Mouse (Mus musculus) neural tube, embryonic 12.5 days (tissue): ENCODE measurements around the gene Crybg1. TPM values are rescaled to one million over a fixed set of nuclear protein-coding genes. Genes with fewer than 3 reads are reported as not detected.
A peak's percentile ranks its signal among the peaks of the same experiment; 100 is the strongest.

Experiments used
- ATAC-seq: fragments of 200-750 bp; cut with Nextera tagmentation; 2 replicates; pipeline ENCODE4 v1.8.0; 2017; ENCODE audit warnings: low read depth, mild to moderate bottlenecking, moderate TSS enrichment, moderate library complexity; ENCODE audit not compliant: low FRiP score
- H3K27ac ChIP-seq: fragments of 300-500 bp; sonication (generic); 2 replicates; pipeline ENCODE4 v1.5.1; 2016
- H3K27me3 ChIP-seq: fragments of 300-500 bp; sonication (generic); replicated peaks from 2 replicates; pipeline ENCODE4 v1.6.1; 2016; ENCODE audit warnings: mild to moderate bottlenecking
- H3K36me3 ChIP-seq: fragments of 300-500 bp; sonication (generic); 2 replicates; pipeline ENCODE4 v1.6.1; 2016; ENCODE audit warnings: mild to moderate bottlenecking
- H3K4me1 ChIP-seq: fragments of 300-500 bp; sonication (generic); 2 replicates; pipeline ENCODE4 v1.6.1; 2016
- H3K4me2 ChIP-seq: fragments of 300-500 bp; sonication (generic); replicated peaks from 2 replicates; pipeline ENCODE4 v1.6.1; 2016; ENCODE audit warnings: mild to moderate bottlenecking
- H3K4me3 ChIP-seq: fragments of 300-500 bp; sonication (generic); 2 replicates; pipeline ENCODE4 v1.5.1; 2016
- H3K9ac ChIP-seq: fragments of 300-500 bp; sonication (generic); 2 replicates; pipeline ENCODE4 v1.6.1; 2016; ENCODE audit warnings: mild to moderate bottlenecking
- H3K9me3 ChIP-seq: fragments of 300-500 bp; sonication (generic); 2 replicates; pipeline ENCODE4 v1.6.1; 2016; ENCODE audit warnings: mild to moderate bottlenecking
- WGBS: fragments of 180-500 bp; shearing (Covaris S2); methylation state at CpG from one replicate; pipeline ENCODE4 v1.1.7; 2016; 5-methylcytosine and 5-hydroxymethylcytosine counted together
- polyA plus RNA-seq: library from polyadenylated mRNA; unstranded; fragments of >200 nt; fragmentation: Nextera tagmentation; extraction: Ambion mirVana; gene quantifications from 2 replicates; pipeline ENCODE4 v1.2.1, GENCODE M21; 2016

The Crybg1 gene
- polyA plus RNA-seq, 1 experiment from 2014 or later: 0.08 TPM

DNA sequence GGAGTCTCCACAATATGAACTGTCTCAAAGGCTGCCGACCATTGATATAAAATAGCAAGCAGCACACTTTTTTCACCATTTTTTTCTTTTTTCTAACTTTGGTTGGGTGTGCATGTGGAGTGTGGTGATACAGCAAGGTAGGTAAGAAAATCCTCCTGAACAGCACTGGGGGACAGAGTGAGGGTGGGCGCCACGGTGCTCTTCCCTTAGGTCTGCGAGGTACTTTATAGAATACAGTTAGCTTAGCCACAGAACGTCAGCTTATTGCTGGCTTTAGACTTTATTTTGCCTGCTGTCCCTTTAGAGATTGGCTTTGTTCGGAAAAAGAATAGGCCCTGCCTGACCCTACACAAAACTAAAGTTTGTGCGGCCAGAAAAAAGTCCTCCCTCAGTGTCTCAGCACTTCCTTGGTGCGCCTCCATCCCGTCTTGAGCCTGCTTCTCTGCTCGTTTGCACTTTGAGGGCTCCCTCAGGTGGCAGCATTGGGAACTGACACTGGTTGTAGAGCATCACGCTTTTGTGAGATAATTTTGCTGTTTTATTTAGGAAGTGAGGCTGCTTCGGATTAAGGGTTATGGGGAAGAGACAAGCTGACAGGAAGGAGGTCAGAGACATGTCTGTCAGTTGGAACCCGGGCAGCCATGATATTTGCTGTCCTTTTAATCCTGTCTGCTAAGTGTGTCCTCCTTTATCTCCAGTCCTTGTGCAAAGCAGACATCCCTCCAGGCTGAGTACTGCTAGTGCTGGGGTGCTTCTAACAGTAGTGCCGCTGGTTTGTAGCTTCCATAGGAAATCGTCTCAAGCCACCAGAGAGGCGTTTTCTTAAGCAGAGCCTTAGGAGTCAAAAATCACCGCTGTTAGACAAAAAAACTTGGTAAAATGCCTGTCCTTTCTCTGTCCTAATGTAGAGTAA is 229.7 kb downstream of the Crybg1 start:
- H3K27ac ChIP-seq: no peak overlapping the region
- no peak overlapping the region for H3K9ac ChIP-seq
- WGBS: 44% methylated on average over 17 of the region's 17 CpGs
- H3K36me3 ChIP-seq: peaks cover 5% of the 10 kb centered on the region; the same call in 1 of the 2 replicates
- no peaks in the 10 kb centered on the region for H3K9me3 ChIP-seq
- no peak overlapping the region for H3K4me2 ChIP-seq
- 0 out of 2 replicates have a peak, but pooled peaks have one; percentile 25 for ATAC-seq
- no peaks in the 10 kb centered on the region for H3K27me3 ChIP-seq
- H3K4me3 ChIP-seq: no peak overlapping the region
- no peaks in the 10 kb centered on the region for H3K4me1 ChIP-seq

DNA sequence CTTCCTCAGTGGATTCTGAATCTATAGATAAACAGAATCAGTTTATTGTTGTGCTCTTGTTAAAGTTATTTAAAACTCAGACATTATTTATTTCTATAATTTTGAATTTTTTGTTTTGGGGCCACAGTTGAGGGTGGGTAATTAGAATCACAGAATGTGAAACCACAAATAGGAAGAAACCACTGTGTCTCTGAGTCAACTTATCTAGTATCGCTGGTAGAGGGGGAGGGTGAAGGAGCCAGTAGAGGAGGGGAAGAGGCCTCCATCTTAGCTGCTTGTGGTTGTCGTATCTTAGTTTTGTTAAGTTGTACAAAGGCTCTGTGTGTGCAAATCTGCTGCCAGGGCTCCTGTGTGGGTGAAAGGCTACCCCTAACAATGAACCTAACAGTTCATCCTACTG is 231.9 kb downstream of the Crybg1 start:
- H3K36me3 ChIP-seq: no peaks in the 10 kb centered on the region
- no peak overlapping the region for H3K9ac ChIP-seq
- H3K27me3 ChIP-seq: no peaks in the 10 kb centered on the region
- no peak overlapping the region for H3K4me2 ChIP-seq
- no peak overlapping the region for H3K27ac ChIP-seq
- 92% methylated on average over 2 of the region's 2 CpGs for WGBS
- H3K4me1 ChIP-seq: no peaks in the 10 kb centered on the region
- H3K9me3 ChIP-seq: no peaks in the 10 kb centered on the region
- ATAC-seq: no peak
- no peak overlapping the region for H3K4me3 ChIP-seq

DNA sequence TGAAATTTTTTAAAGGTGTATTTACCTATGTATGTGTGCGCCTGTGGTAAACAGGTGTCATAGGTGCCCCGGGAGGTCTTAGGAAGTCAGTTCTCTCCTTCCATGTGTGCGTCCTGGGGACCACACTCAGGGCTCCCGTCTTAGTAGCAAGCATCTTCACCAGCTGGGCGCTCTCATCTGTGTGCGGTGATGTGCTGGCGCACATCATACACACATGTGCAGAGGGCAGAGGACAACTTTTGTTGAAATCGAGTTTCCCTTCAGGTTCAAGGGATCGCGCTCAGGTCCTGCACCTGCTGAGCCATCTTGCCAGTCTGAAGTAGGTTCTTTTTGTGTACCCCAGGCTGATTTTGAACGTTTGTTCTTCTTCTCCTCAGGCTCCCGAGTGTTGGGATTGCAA is 232.5 kb downstream of the Crybg1 start:
- Histone ChIP-seq H3K36me3 (peaks cover 2% of the 10 kb centered on the region; the same call in 1 of the 2 replicates), H3K9me3 (no peaks in the 10 kb centered on the region), H3K9ac (no peak overlapping the region), H3K4me2 (no peak overlapping the region), H3K27me3 (no peaks in the 10 kb centered on the region), H3K4me3 (no peak overlapping the region), H3K4me1 (no peaks in the 10 kb centered on the region), H3K27ac (no peak overlapping the region)
- WGBS: 85% methylated on average over 12 of the region's 12 CpGs
- no peak for ATAC-seq

DNA sequence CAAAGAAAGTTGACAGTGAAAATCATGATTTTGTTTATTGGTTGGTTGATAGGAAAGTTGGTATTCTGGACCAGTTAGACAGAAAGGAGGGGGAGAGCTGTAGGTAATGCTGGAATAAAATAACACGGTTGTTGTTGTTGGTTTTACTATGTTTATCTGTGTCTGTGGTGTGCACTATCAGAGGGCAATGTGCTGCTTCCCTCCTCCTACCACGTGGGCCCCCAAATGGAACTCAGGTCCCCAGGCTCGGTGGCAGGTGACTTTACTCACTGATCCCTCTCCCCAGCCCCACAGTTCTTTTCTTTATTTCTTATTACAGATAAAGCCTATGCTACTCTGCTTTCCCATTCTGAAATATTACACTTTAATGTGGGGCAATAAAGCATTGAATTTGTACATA is 236.4 kb downstream of the Crybg1 start:
- Histone ChIP-seq H3K27me3 (no peaks in the 10 kb centered on the region), H3K9me3 (no peaks in the 10 kb centered on the region), H3K4me1 (no peaks in the 10 kb centered on the region), H3K4me3 (no peak overlapping the region), H3K9ac (no peak overlapping the region), H3K36me3 (peaks cover 15% of the 10 kb centered on the region; the same call in 1 of the 2 replicates), H3K4me2 (no peak overlapping the region), H3K27ac (no peak overlapping the region)
- no peak for ATAC-seq
- WGBS: 86% methylated on average over 3 of the region's 3 CpGs

DNA sequence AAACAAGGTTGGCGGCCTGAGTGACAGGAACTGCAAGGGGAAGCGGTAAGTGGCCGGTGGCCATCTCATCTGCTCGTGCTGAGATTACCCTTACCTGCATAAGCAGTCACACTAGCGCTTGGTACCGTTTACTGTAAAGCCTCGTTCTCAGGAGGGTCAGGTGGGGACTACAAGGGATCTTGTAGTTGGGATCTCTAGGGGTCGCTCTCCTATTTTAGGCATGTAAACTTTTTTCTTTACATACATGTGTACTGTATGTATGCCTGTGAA is 237.8 kb downstream of the Crybg1 start:
- no peak overlapping the region for H3K4me2 ChIP-seq
- no peak overlapping the region for H3K4me3 ChIP-seq
- H3K9me3 ChIP-seq: no peaks in the 10 kb centered on the region
- H3K27me3 ChIP-seq: no peaks in the 10 kb centered on the region
- ATAC-seq: no peak
- H3K27ac ChIP-seq: no peak overlapping the region
- H3K4me1 ChIP-seq: no peaks in the 10 kb centered on the region
- 89% methylated on average over 8 of the region's 8 CpGs for WGBS
- peaks cover 15% of the 10 kb centered on the region; the same call in 1 of the 2 replicates for H3K36me3 ChIP-seq
- no peak overlapping the region for H3K9ac ChIP-seq

- 91% methylated on average over 12 of the region's 12 CpGs for WGBS
- H3K27me3 ChIP-seq: no peaks in the 10 kb centered on the region
- H3K9me3 ChIP-seq: no peaks in the 10 kb centered on the region
- H3K4me2 ChIP-seq: no peak overlapping the region
- peaks cover 15% of the 10 kb centered on the region; the same call in 1 of the 2 replicates for H3K36me3 ChIP-seq
- ATAC-seq: no peak
- no peaks in the 10 kb centered on the region for H3K4me1 ChIP-seq
- H3K4me3 ChIP-seq: no peak overlapping the region
- no peak overlapping the region for H3K27ac ChIP-seq
- H3K9ac ChIP-seq: no peak overlapping the region
These were observed 238.4 kb downstream of the Crybg1 start for GRCm38 (mm10) chr10:43910032-43910872.

DNA sequence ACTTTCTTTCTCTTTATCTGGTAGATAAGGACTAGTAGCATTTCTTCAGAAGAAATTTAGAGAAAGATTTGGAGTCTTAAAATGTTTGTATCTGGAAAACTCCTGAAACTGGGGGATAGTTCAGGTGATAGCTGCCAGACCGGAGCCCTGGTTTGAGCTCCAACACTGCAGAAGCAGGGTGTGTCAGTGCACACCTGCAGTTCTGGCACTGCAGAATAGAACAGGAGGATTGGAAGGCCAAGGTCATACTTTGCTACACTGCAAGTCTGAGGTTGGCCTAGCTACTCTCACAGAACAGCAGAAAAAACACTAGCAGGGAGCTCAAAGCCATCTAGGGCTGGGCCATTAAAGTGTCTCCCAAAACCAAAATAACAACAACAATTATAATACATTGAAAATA is 244.1 kb downstream of the Crybg1 start:
- ATAC-seq: no peak
- no peak overlapping the region for H3K4me2 ChIP-seq
- 89% methylated on average over 1 of the region's 1 CpGs for WGBS

GRCm38 (mm10) chr10:43901578-43902194 is 247.0 kb downstream of the Crybg1 start, which contains the start of the genes Qrsl1 and Rtn4ip1:
Gene Qrsl1 (minus strand): TSS chr10:43901745.
Gene Rtn4ip1 (plus strand): TSS chr10:43901807.
- H3K4me3 ChIP-seq: peak within 1 kb of the TSS; percentile 82
- H3K9ac ChIP-seq: peak within 1 kb of the TSS; percentile 69
- no peaks in the 10 kb centered on the region for H3K9me3 ChIP-seq
- H3K36me3 ChIP-seq: peaks cover 6% of the 10 kb centered on the region; the same call in 1 of the 2 replicates
- ATAC-seq: peak; percentile 99
- WGBS: under 1% methylated on average over 40 of the region's 40 CpGs
- H3K27ac ChIP-seq: peak within 1 kb of the TSS; percentile 59; the same call in 1 of the 2 replicates
- peaks cover 4% of the 10 kb centered on the region; the same call in 1 of the 2 replicates for H3K4me1 ChIP-seq
- H3K27me3 ChIP-seq: no peaks in the 10 kb centered on the region
- H3K4me2 ChIP-seq: peak within 1 kb of the TSS; percentile 76

More for the DNA sequence above, 244.1 kb downstream of the Crybg1 start:
- Histone ChIP-seq H3K9ac (no peak overlapping the region), H3K27me3 (no peaks in the 10 kb centered on the region), H3K4me3 (no peak overlapping the region), H3K36me3 (no peaks in the 10 kb centered on the region), H3K9me3 (no peaks in the 10 kb centered on the region), H3K27ac (no peak overlapping the region), H3K4me1 (peaks cover 4% of the 10 kb centered on the region; the same call in 1 of the 2 replicates)

- ATAC-seq: no peak; the same call in none of the 2 replicates
- peak overlapping the region; percentile 82 for H3K4me3 ChIP-seq
- peak overlapping the region; percentile 76 for H3K4me2 ChIP-seq
- no peaks in the 10 kb centered on the region for H3K9me3 ChIP-seq
- H3K27ac ChIP-seq: 0 out of 2 replicates have a peak overlapping the region, but pooled peaks have one; percentile 59
- H3K36me3 ChIP-seq: peaks cover 6% of the 10 kb centered on the region; the same call in 1 of the 2 replicates
- H3K9ac ChIP-seq: peak overlapping the region; percentile 69
- H3K4me1 ChIP-seq: peaks cover 4% of the 10 kb centered on the region; the same call in 1 of the 2 replicates
- WGBS: 9% methylated on average over 30 of the region's 30 CpGs
- H3K27me3 ChIP-seq: no peaks in the 10 kb centered on the region
These were observed 247.6 kb downstream of the Crybg1 start for GRCm38 (mm10) chr10:43900883-43901570.
